Mouse (Mus musculus) retina, embryonic 14.5 days (tissue): ENCODE data around the gene Wnt5b.

Experiments used
- DNase-seq: peaks from one replicate; pipeline ENCODE4 v3.0.0-alpha.2; 2015; ENCODE audit warnings: low spot score

Gene Wnt5b

GRCm38 (mm10) chr6:119417354-119417753, 126.8 kb downstream of the Wnt5b start, which contains the start of gene Adipor2:
Gene Adipor2, minus strand, starts transcription at chr6:119417704.
- peak; percentile 65 for DNase-seq

- no peak for DNase-seq
Measured at GRCm38 (mm10) chr6:119416643-119417042, 127.5 kb downstream of the Wnt5b start.

- no peak for DNase-seq
Measured at GRCm38 (mm10) chr6:119414262-119415043, 129.7 kb downstream of the Wnt5b start.

GRCm38 (mm10) chr6:119412588-119412987, 131.6 kb downstream of the Wnt5b start:
- no peak for DNase-seq

- no peak for DNase-seq
Measured at GRCm38 (mm10) chr6:119411511-119411910, 132.6 kb downstream of the Wnt5b start.

GRCm38 (mm10) chr6:119409766-119410165, 134.4 kb downstream of the Wnt5b start:
- no peak for DNase-seq

GRCm38 (mm10) chr6:119408582-119408981, 135.6 kb downstream of the Wnt5b start:
- no peak for DNase-seq

- no peak for DNase-seq
Measured at GRCm38 (mm10) chr6:119407818-119408217, 136.3 kb downstream of the Wnt5b start.

- DNase-seq: no peak
Measured at GRCm38 (mm10) chr6:119406528-119406927, 137.6 kb downstream of the Wnt5b start.

- no peak for DNase-seq
Measured at GRCm38 (mm10) chr6:119405310-119405709, 138.8 kb downstream of the Wnt5b start.

- no peak for DNase-seq
Measured at GRCm38 (mm10) chr6:119404854-119405253, 139.3 kb downstream of the Wnt5b start.

GRCm38 (mm10) chr6:119402976-119403375, 141.2 kb downstream of the Wnt5b start:
- DNase-seq: no peak

GRCm38 (mm10) chr6:119401545-119402304, 142.4 kb downstream of the Wnt5b start:
- no peak for DNase-seq

GRCm38 (mm10) chr6:119400649-119401048, 143.5 kb downstream of the Wnt5b start:
- no peak for DNase-seq

GRCm38 (mm10) chr6:119399371-119399770, 144.8 kb downstream of the Wnt5b start:
- DNase-seq: no peak

GRCm38 (mm10) chr6:119396309-119396634, 147.9 kb downstream of the Wnt5b start:
- DNase-seq: no peak

- DNase-seq: no peak
Measured at GRCm38 (mm10) chr6:119395421-119396308, 148.5 kb downstream of the Wnt5b start.

GRCm38 (mm10) chr6:119392836-119393235, 151.3 kb downstream of the Wnt5b start:
- DNase-seq: no peak

- DNase-seq: no peak
Measured at GRCm38 (mm10) chr6:119390728-119391127, 153.4 kb downstream of the Wnt5b start.

GRCm38 (mm10) chr6:119389089-119389488, 155.1 kb downstream of the Wnt5b start:
- DNase-seq: no peak

GRCm38 (mm10) chr6:119388650-119389012, 155.5 kb downstream of the Wnt5b start:
- peak; percentile 98 for DNase-seq
